ENCODE assay signal across 10 mouse cellular contexts in genomic region chr12:55720319-55720718, GRCm38 (mm10).
A peak's percentile ranks its signal among the peaks of the same experiment; 100 is the strongest.
DNase-seq lines count a peak whose midpoint lies in the region; ATAC-seq and TF ChIP-seq lines count a peak whose summit lies in the region.
"Had no signal": no experiment of that assay in that cellular context is flagged by ENCODE, and none has a peak within 500 bp of the region (broad histone marks: within the 10 kb centered on the region; RNA-seq: fewer than 3 reads in every experiment).

No protein-coding gene starts in this region.

- peaks cover 56% of the 10 kb centered on the region for H3K36me3 ChIP-seq in hindbrain, embryonic 14.5 days (replicated peaks; ENCODE audit: control insufficient read depth, insufficient read depth)
- peaks cover 29% of the 10 kb centered on the region for H3K36me3 ChIP-seq in hindbrain, embryonic 16.5 days (ENCODE audit: control insufficient read depth, insufficient read depth, low read length)
- H3K36me3 ChIP-seq in thymus, adult 2 months (ENCODE audit: control insufficient read depth, insufficient read depth, low read length), result peaks cover 26% of the 10 kb centered on the region
- H3K36me3 ChIP-seq in stomach, postnatal 0 days (ENCODE audit: control insufficient read depth, insufficient read depth, low read length), result peaks cover 9% of the 10 kb centered on the region; the same call in 1 of the 2 replicates

- no peak for TF ChIP-seq POLR2A in thymus, adult 2 months (IDR thresholded peaks at IDR 0.05; ENCODE audit: control insufficient read depth, extremely low read depth, insufficient read depth, low read length, poor library complexity)

- no peak for TF ChIP-seq CTCF in thymus, adult 2 months (IDR thresholded peaks at IDR 0.05; ENCODE audit: borderline replicate concordance, control insufficient read depth, extremely low read depth, insufficient read depth, low read length, poor library complexity)
- peak; percentile 83 for TF ChIP-seq CTCF in stomach, postnatal 0 days (IDR thresholded peaks at IDR 0.05; ENCODE audit: low read depth)

- no peaks in the 10 kb centered on the region for H3K9me3 ChIP-seq in hindbrain, embryonic 14.5 days (ENCODE audit: control insufficient read depth, low read length)
- H3K9me3 ChIP-seq in hindbrain, embryonic 16.5 days (ENCODE audit: control insufficient read depth, low read length), result no peaks in the 10 kb centered on the region
- H3K9me3 ChIP-seq in stomach, postnatal 0 days (ENCODE audit: control insufficient read depth, low read length), result no peaks in the 10 kb centered on the region
- H3K9me3 ChIP-seq: liver, embryonic 15.5 days had no signal

- peak; percentile 76 for DNase-seq in hindbrain, embryonic 14.5 days (ENCODE audit: low spot score)
- peak; percentile 27 for DNase-seq in thymus, postnatal 14 days
- no peak for DNase-seq in thymus, adult 2 months
- DNase-seq in embryo, embryonic 11 days, result peak; percentile 48
- no peak for DNase-seq in stomach, postnatal 0 days (ENCODE audit: low spot score)
- DNase-seq in right cerebral cortex, adult 2 months (ENCODE audit: low spot score in 2 of 2), result no peak
- DNase-seq in spleen, postnatal 36 days (ENCODE audit: low spot score in 2 of 2), result no peak
- DNase-seq: right cerebral cortex, postnatal 4 days had no signal

- H3K9ac ChIP-seq in hindbrain, embryonic 14.5 days, result no peak overlapping the region
- H3K9ac ChIP-seq in hindbrain, embryonic 16.5 days (ENCODE audit: low read depth, low read length), result no peak overlapping the region
- no peak overlapping the region for H3K9ac ChIP-seq in stomach, postnatal 0 days (ENCODE audit: low read length)
- H3K9ac ChIP-seq: liver, embryonic 15.5 days had no signal

- ATAC-seq in hindbrain, embryonic 14.5 days (ENCODE audit: low FRiP score), result no peak
- no peak for ATAC-seq in hindbrain, embryonic 16.5 days
- ATAC-seq in stomach, postnatal 0 days (ENCODE audit: low FRiP score, low TSS enrichment), result no peak

- H3K27ac ChIP-seq in hindbrain, embryonic 14.5 days, result no peak overlapping the region
- no peak overlapping the region for H3K27ac ChIP-seq in hindbrain, embryonic 16.5 days (ENCODE audit: low read depth, low read length)
- H3K27ac ChIP-seq in thymus, adult 2 months (ENCODE audit: control insufficient read depth, insufficient read depth, low read length), result no peak overlapping the region
- no peak overlapping the region for H3K27ac ChIP-seq in stomach, postnatal 0 days (replicated peaks)
- H3K27ac ChIP-seq: liver, embryonic 15.5 days had no signal

- H3K4me1 ChIP-seq in hindbrain, embryonic 14.5 days (replicated peaks; ENCODE audit: control insufficient read depth, insufficient read depth, low read length), result no peaks in the 10 kb centered on the region
- no peaks in the 10 kb centered on the region for H3K4me1 ChIP-seq in hindbrain, embryonic 16.5 days (ENCODE audit: control insufficient read depth, insufficient read depth, low read depth, low read length)
- H3K4me1 ChIP-seq in thymus, adult 2 months (replicated peaks; ENCODE audit: control insufficient read depth, insufficient read depth, low read length), result no peaks in the 10 kb centered on the region
- H3K4me1 ChIP-seq in stomach, postnatal 0 days (replicated peaks; ENCODE audit: control insufficient read depth, insufficient read depth), result no peaks in the 10 kb centered on the region
- H3K4me1 ChIP-seq: liver, embryonic 15.5 days had no signal

- no peaks in the 10 kb centered on the region for H3K27me3 ChIP-seq in hindbrain, embryonic 14.5 days (ENCODE audit: control insufficient read depth, insufficient read depth, low read length)
- H3K27me3 ChIP-seq in hindbrain, embryonic 16.5 days (replicated peaks; ENCODE audit: control insufficient read depth, insufficient read depth, low read length), result no peaks in the 10 kb centered on the region
- no peaks in the 10 kb centered on the region for H3K27me3 ChIP-seq in thymus, adult 2 months (ENCODE audit: control insufficient read depth, insufficient read depth, low read length)
- H3K27me3 ChIP-seq in stomach, postnatal 0 days (ENCODE audit: control insufficient read depth, insufficient read depth, low read length), result no peaks in the 10 kb centered on the region
- H3K27me3 ChIP-seq: liver, embryonic 15.5 days had no signal

- H3K4me2 ChIP-seq in hindbrain, embryonic 14.5 days (replicated peaks), result no peak overlapping the region
- no peak overlapping the region for H3K4me2 ChIP-seq in hindbrain, embryonic 16.5 days (ENCODE audit: low read length)
- H3K4me2 ChIP-seq in stomach, postnatal 0 days (replicated peaks; ENCODE audit: low read depth), result no peak overlapping the region
- H3K4me2 ChIP-seq: liver, embryonic 15.5 days had no signal

- 61% methylated on average over 1 of the region's 1 CpGs for WGBS in hindbrain, embryonic 14.5 days
- WGBS in hindbrain, embryonic 16.5 days, result 66% methylated on average over 1 of the region's 1 CpGs
- 91% methylated on average over 1 of the region's 1 CpGs for WGBS in thymus, adult 2 months
- 61% methylated on average over 1 of the region's 1 CpGs for WGBS in stomach, postnatal 0 days

- H3K4me3 ChIP-seq in hindbrain, embryonic 14.5 days (replicated peaks; ENCODE audit: low read length), result no peak overlapping the region
- H3K4me3 ChIP-seq in hindbrain, embryonic 16.5 days (ENCODE audit: low read length), result no peak overlapping the region
- no peak overlapping the region for H3K4me3 ChIP-seq in thymus, adult 2 months (ENCODE audit: control insufficient read depth, insufficient read depth, low read length)
- no peak overlapping the region for H3K4me3 ChIP-seq in stomach, postnatal 0 days (ENCODE audit: low read depth, low read length)
- H3K4me3 ChIP-seq: liver, embryonic 15.5 days had no signal

- no peak for TF ChIP-seq EP300 in stomach, postnatal 0 days (optimal IDR thresholded peaks at IDR 0.05)

Comparison
In these comparisons a context has a peak if more than half of its experiments do, and no peak if none do; other contexts are left out.
1. DNase-seq: peak in hindbrain, embryonic 14.5 days (single experiment), thymus, postnatal 14 days (single experiment) and embryo, embryonic 11 days (single experiment); none in thymus, adult 2 months (single experiment), stomach, postnatal 0 days (single experiment), right cerebral cortex, adult 2 months (0 of 2) and spleen, postnatal 36 days (0 of 2).